Mouse (Mus musculus) bone marrow, adult 2 months (tissue): ENCODE measurements around the gene Swi5.

Source experiments
- CTCF ChIP-seq: fragments of 200-500 bp; IDR thresholded peaks from 2 replicates; pipeline ENCODE4 v1.5.1; 2011; ENCODE audit warnings: low read length, control low read depth; ENCODE audit not compliant: control insufficient read depth, insufficient read depth
- POLR2A ChIP-seq: fragments of 200-500 bp; IDR thresholded peaks from 2 replicates; pipeline ENCODE4 v1.6.1; 2011; ENCODE audit warnings: low read depth, mild to moderate bottlenecking, control low read depth, low read length, borderline replicate concordance; ENCODE audit not compliant: control insufficient read depth

- no peak for TF ChIP-seq POLR2A
- no peak for TF ChIP-seq CTCF
These were observed 47.3 kb downstream of the Swi5 start for GRCm38 (mm10) chr2:32240591-32240990.
